Mouse (Mus musculus): ENCODE measurements around the gene Lrtm1. TPM values are rescaled to one million over a fixed set of nuclear protein-coding genes. Genes with fewer than 3 reads are reported as not detected.

The Lrtm1 gene
- total RNA-seq, 1 experiment from 2014 or later = not detected

- no peak for ATAC-seq (ENCODE audit: extremely low read depth, insufficient number of reproducible peaks, low FRiP score, poor library complexity, severe bottlenecking)
These were observed 11.9 kb downstream of the Lrtm1 start for GRCm38 (mm10) chr14:29029896-29030420.

- no peak for ATAC-seq (ENCODE audit: extremely low read depth, insufficient number of reproducible peaks, low FRiP score, poor library complexity, severe bottlenecking)
These were observed 12.5 kb downstream of the Lrtm1 start for GRCm38 (mm10) chr14:29030519-29030918.

- ATAC-seq (ENCODE audit: extremely low read depth, insufficient number of reproducible peaks, low FRiP score, poor library complexity, severe bottlenecking) = no peak
These were observed 13.9 kb downstream of the Lrtm1 start for GRCm38 (mm10) chr14:29031858-29032395.

- no peak for ATAC-seq (ENCODE audit: extremely low read depth, insufficient number of reproducible peaks, low FRiP score, poor library complexity, severe bottlenecking)
These were observed 20.2 kb downstream of the Lrtm1 start for GRCm38 (mm10) chr14:29038246-29038645.

GRCm38 (mm10) chr14:29040606-29041364 lies 22.8 kb downstream of the Lrtm1 start:
- ATAC-seq (ENCODE audit: extremely low read depth, insufficient number of reproducible peaks, low FRiP score, poor library complexity, severe bottlenecking) = no peak

- no peak for ATAC-seq (ENCODE audit: extremely low read depth, insufficient number of reproducible peaks, low FRiP score, poor library complexity, severe bottlenecking)
These were observed 23.5 kb downstream of the Lrtm1 start for GRCm38 (mm10) chr14:29041498-29041897.

GRCm38 (mm10) chr14:29042355-29042754 lies 24.3 kb downstream of the Lrtm1 start:
- no peak for ATAC-seq (ENCODE audit: extremely low read depth, insufficient number of reproducible peaks, low FRiP score, poor library complexity, severe bottlenecking)

- ATAC-seq (ENCODE audit: extremely low read depth, insufficient number of reproducible peaks, low FRiP score, poor library complexity, severe bottlenecking) = no peak
These were observed 34.2 kb downstream of the Lrtm1 start for GRCm38 (mm10) chr14:29051951-29052835.

- ATAC-seq (ENCODE audit: extremely low read depth, insufficient number of reproducible peaks, low FRiP score, poor library complexity, severe bottlenecking) = no peak
These were observed 42.7 kb downstream of the Lrtm1 start for GRCm38 (mm10) chr14:29060679-29061078.

- no peak for ATAC-seq (ENCODE audit: extremely low read depth, insufficient number of reproducible peaks, low FRiP score, poor library complexity, severe bottlenecking)
These were observed 43.5 kb downstream of the Lrtm1 start for GRCm38 (mm10) chr14:29061491-29061890.

- no peak for ATAC-seq (ENCODE audit: extremely low read depth, insufficient number of reproducible peaks, low FRiP score, poor library complexity, severe bottlenecking)
These were observed 44.7 kb downstream of the Lrtm1 start for GRCm38 (mm10) chr14:29062676-29063075.

GRCm38 (mm10) chr14:29073747-29074146 lies 55.7 kb downstream of the Lrtm1 start:
- ATAC-seq (ENCODE audit: extremely low read depth, insufficient number of reproducible peaks, low FRiP score, poor library complexity, severe bottlenecking) = no peak

- no peak for ATAC-seq (ENCODE audit: extremely low read depth, insufficient number of reproducible peaks, low FRiP score, poor library complexity, severe bottlenecking)
These were observed 59.4 kb downstream of the Lrtm1 start for GRCm38 (mm10) chr14:29077418-29077817.

- no peak for ATAC-seq (ENCODE audit: extremely low read depth, insufficient number of reproducible peaks, low FRiP score, poor library complexity, severe bottlenecking)
These were observed 62.2 kb downstream of the Lrtm1 start for GRCm38 (mm10) chr14:29080228-29080627.

GRCm38 (mm10) chr14:29080630-29081029 lies 62.6 kb downstream of the Lrtm1 start:
- ATAC-seq (ENCODE audit: extremely low read depth, insufficient number of reproducible peaks, low FRiP score, poor library complexity, severe bottlenecking) = no peak

- no peak for ATAC-seq (ENCODE audit: extremely low read depth, insufficient number of reproducible peaks, low FRiP score, poor library complexity, severe bottlenecking)
These were observed 64.2 kb downstream of the Lrtm1 start for GRCm38 (mm10) chr14:29082171-29082570.
